Mouse (Mus musculus) MEL-GATA-1-ER (cell line): ENCODE measurements around the gene Atp2c2.

Experiments used
- DNase-seq: peaks from one replicate; pipeline ENCODE4 v3.0.0-alpha.2; 2012; ENCODE audit warnings: low read depth; ENCODE audit errors: extremely low read depth

Gene Atp2c2

DNA sequence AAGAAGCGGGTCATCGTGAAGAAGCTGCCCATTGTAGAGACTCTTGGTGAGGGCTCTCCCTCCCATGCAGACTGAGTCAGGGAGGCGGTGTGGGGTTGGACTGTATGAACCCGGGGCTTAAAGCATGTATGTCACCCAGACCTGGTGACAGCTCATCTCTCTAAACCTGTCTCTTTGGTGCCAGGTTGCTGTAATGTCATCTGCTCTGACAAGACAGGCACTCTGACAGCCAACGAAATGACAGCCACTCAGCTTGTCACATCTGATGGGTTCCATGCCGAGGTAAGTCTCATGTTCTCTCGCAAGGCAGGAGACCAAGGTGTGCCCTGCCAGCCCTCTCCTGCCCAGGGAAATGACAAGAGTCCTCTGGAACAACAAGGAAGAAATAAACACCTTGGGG is 42.6 kb downstream of the Atp2c2 start:
- DNase-seq, result no peak

DNA sequence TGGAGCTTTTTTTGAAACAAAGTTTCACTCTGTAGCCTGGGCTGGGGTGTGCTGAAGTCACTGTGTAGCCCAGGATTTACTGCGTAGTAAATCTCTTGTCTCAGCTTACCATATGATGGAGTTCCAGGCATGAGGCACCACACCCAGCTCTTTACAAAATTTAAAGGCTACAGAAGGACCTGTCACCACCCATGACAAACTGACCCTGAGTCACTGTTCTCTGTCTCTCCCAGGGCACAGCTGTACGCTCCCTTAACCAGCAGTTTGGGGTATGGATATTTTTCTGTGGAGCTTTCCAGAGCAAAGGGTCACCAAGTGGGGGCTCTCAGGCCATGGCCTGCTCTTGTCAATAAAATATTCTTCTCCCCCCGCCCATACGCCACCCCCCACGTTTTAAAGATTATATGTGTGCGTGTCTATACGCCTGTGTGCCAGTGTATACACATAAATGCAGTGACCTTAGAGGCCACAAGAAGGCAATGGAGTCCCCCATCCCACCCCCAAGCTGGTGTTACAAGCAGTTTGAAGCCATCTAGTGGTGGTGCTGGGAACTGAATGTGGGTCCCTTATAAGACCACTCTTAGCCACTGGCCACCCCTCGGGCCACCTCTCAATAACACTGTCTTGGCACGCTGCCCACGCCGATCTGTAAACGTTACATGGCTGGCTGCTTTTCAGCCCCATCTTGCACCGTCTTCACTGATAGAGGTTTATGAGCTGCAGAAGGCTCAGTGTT is 43.6 kb downstream of the Atp2c2 start:
- DNase-seq, result peak; percentile 52

GRCm38 (mm10) chr8:119744604-119745003 is 44.8 kb downstream of the Atp2c2 start:
- DNase-seq, result peak; percentile 40

DNA sequence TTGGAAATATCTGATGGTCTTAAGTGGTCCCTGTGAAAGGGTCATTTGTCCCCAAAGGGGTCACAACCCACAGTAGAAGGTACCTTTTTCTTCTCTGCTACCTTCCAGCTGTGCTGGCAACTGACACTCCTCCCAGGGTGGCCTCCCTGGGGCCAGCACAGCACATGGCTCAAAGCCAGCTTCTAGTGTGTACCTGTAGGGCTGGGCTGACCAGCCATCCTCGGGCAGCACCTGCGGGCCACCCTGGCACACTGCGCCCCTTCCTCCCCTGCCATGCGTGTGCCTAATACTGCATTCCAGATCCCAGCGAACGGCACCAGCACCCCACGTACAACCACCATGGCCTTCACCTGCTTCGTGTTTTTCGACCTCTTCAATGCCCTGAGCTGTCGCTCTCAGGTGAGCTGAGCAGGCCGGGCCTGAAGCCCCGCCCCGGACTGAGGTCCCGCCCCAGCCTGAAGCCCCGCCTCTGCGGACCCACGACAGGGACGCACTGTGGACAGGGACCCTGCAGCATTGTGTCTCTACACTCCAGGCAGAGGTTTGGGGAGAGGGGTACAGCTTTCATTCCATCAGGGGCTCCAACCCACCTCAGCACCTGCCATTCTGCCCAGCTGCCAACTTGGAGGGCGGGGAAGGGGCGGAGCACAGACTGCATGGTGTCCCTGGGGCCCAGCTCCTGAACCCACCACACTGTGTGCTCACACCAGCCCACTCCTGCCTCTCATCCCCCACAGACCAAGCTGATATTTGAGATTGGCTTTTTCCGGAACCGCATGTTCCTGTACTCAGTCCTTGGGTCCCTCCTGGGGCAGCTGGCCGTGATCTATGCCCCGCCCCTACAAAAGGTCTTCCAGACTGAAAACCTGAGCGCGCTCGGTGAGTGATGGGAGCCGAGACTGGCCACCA is 55.7 kb downstream of the Atp2c2 start:
- no peak for DNase-seq

GRCm38 (mm10) chr8:119756147-119756461 is 56.3 kb downstream of the Atp2c2 start:
- DNase-seq, result no peak

DNA sequence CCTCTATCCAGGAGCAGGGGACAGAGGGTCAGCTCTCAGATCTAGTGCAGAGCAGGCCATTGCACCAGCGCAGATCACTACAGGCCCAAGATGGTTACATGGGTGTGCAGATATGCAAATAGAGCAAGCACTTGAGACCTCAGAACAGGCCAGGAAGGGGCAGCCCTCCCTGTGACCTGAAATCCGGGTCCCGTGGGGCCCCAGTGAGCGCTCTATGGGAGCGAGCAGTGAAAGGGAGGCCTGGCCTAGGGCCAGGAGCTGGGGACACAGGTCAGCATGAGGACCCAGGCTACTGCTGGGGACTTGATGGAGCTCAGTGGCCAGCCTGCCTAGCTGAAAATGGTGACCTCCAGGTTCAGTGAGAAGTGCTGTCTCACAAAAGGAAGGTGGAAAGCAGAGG is 56.7 kb downstream of the Atp2c2 start:
- no peak for DNase-seq

DNA sequence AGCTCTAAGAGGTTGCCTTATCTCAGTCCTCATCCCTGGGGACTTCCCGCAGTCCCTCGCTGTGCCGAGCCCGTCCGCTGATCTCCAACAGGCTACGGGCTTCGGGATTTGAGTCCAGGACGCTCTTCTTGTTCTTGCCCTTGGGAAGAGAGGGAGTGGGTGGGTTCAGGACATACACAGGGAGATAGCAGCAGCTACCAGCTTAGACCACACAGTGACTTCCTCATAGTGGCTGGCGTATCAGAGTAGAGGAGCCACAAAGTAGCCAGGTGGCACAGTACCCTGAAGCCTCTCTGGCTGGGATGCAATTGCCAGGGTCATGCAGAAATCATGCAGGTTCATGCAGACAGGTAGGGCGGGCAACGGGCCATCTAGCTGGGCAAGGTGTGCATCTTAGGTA is 61.9 kb downstream of the Atp2c2 start:
- DNase-seq, result peak; percentile 52

GRCm38 (mm10) chr8:119762226-119763220 is 62.7 kb downstream of the Atp2c2 start:
- peak; percentile 44 for DNase-seq

- no peak for DNase-seq
Measured at GRCm38 (mm10) chr8:119765311-119765710, 65.5 kb downstream of the Atp2c2 start.

- no peak for DNase-seq
Measured at GRCm38 (mm10) chr8:119765761-119766444, 66.1 kb downstream of the Atp2c2 start.

- DNase-seq, result no peak
Measured at GRCm38 (mm10) chr8:119776668-119777245, 76.9 kb downstream of the Atp2c2 start.

DNA sequence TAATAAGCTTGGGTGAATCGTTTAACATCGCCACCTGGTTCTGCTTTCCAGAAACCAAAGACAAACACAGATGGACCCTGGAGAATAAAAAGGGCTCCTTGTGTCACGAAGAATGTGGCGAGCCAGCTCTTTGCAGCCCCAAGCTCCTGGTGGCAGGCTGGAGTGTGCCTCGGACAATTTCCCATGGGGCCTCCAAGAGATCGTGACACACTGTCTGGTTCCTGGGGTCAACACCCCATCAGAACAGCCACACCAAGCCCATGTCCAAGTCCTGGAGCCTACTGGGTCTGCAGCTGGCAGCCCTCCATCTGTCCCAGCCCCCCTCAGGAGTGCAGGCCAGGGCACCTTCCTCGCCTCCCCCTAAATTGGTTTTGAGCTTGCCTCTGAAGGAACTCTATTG is 78.0 kb downstream of the Atp2c2 start:
- no peak for DNase-seq

DNA sequence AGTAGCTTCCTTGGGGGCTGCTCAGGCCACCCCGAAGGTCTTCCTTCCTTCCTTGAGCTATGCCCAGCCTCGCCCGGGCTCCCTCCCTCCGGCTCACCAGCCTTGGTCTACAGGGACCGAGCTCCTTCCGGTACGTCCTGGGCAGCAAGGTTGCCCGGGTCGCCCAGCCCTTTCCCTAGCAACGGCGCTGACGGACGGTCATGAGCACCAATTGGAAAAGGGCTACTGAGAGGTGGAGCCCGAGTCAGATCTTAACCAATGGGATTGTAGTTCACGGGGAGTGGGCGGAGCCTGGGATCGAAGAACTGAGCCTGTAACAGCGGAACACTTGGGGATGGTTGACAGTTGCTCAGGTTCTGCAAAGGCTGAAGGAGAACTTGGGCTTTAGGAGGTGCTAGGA is 78.5 kb downstream of the Atp2c2 start, which contains the start of gene Tldc1:
Tldc1 (minus strand) TSS at position 154 of the 400 bp plus-strand sequence.
- peak; percentile 95 for DNase-seq

DNA sequence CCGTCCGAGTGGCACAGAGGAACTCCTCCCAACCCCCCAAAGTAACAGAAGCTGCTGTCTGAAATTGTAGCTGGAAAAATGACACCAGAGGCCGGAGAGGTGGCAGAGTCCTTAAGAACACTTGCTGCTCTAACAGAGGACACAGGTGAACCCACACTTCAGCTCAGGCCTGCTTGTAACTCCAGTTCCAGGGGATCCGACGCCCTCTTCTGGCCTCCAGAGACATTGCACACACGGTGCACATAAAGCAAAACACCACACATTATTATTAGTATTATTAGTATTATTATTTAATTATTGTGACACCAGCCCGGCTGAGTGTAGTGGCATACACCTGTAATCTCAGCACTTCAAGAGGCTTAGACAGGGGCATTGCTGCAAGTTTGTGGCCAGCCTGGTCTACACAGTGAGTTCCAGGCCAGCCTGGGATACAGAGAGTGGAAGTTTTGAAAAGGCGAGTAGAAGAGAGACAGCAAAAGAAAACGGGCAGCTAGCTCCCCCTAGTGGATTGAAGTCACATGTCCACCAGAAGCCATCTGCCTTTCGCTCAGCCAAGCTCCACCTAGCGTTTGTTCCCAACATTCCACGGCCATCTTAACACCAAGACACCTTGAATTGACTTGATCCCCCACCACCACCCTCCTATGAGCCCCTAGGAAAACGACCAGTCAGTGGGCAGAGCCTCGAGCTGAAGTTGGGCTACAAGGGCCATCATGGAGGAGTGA is 79.4 kb downstream of the Atp2c2 start:
- peak; percentile 75 for DNase-seq

GRCm38 (mm10) chr8:119780402-119781049 is 80.7 kb downstream of the Atp2c2 start:
- no peak for DNase-seq

GRCm38 (mm10) chr8:119781086-119781840 is 81.5 kb downstream of the Atp2c2 start:
- no peak for DNase-seq

DNA sequence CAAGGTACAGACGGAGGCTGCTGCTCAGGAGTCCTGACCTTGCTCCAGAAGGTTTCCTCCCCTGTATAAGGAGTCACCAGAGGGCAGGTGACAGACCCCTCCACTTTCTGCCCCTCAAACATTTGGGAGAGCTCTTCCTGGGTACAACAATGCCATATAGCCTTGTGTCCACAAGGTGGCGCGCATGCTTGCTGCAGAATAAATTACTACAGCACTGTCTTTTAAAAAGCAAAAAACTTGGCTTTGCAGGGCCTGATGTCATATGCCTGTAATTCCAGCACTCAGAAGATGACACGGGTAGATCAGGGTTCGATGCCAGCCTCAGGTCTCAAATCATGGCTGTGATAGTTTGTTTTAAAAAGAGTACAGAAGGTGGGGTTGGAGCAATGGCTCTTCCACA is 82.9 kb downstream of the Atp2c2 start:
- DNase-seq, result peak; percentile 68

DNA sequence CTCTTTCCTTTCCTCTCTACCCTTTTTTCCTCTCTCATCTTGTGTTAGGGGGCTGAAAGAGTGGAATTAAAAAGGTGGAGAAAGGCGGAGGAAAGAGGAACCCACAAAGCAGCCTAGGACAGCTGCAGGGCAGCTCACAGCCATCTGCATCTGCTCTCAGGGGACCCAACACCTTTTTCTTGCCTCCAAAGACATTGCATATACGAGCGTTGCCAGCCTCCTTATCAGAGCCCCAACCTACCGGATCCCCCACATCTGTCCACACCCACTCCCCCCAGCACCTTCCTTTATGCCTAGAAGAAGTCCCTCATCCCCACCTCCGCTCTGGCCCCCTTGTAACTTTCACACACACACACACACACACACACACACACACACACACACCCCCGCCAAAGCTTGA is 83.8 kb downstream of the Atp2c2 start:
- no peak for DNase-seq
